Mouse (Mus musculus) stomach, embryonic 16.5 days (tissue): ENCODE measurements at regions not wholly inside any gene's neighbourhood (a gene's known extent, or its start where the extent isn't known, plus 50 kb on each side); places are given as distances from the start of the nearest gene placed in this dataset.

Experiments
- ATAC-seq: fragments of 200-750 bp; cut with Nextera tagmentation; 2 replicates; pipeline ENCODE4 v1.8.0; 2017; ENCODE audit warnings: moderate number of reproducible peaks, moderate TSS enrichment; ENCODE audit not compliant: insufficient read depth, low FRiP score
- H3K27ac ChIP-seq: fragments of 300-500 bp; sonication (generic); 2 replicates; pipeline ENCODE4 v1.5.1; 2014; ENCODE audit warnings: low read length
- H3K27me3 ChIP-seq: fragments of 300-500 bp; sonication (generic); 2 replicates; pipeline ENCODE4 v1.6.1; 2014; ENCODE audit warnings: low read length, control low read depth, mixed read lengths; ENCODE audit not compliant: control insufficient read depth, insufficient read depth
- H3K36me3 ChIP-seq: fragments of 300-500 bp; sonication (generic); 2 replicates; pipeline ENCODE4 v1.6.1; 2014; ENCODE audit warnings: low read length; ENCODE audit not compliant: control insufficient read depth, insufficient read depth
- H3K4me1 ChIP-seq: fragments of 300-500 bp; sonication (generic); 2 replicates; pipeline ENCODE4 v1.6.1; 2014; ENCODE audit warnings: low read length, control low read depth, mixed read lengths; ENCODE audit not compliant: control insufficient read depth, insufficient read depth
- H3K4me2 ChIP-seq: fragments of 300-500 bp; sonication (generic); 2 replicates; pipeline ENCODE4 v1.6.1; 2014; ENCODE audit warnings: low read depth, low read length, mixed read lengths
- H3K4me3 ChIP-seq: fragments of 300-500 bp; sonication (generic); replicated peaks from 2 replicates; pipeline ENCODE4 v1.5.1; 2014; ENCODE audit warnings: mild to moderate bottlenecking, low read length
- H3K9ac ChIP-seq: fragments of 300-500 bp; sonication (generic); 2 replicates; pipeline ENCODE4 v1.6.1; 2014; ENCODE audit warnings: low read length
- H3K9me3 ChIP-seq: fragments of 300-500 bp; sonication (generic); replicated peaks from 2 replicates; pipeline ENCODE4 v1.6.1; 2016; ENCODE audit warnings: low read length, control low read depth; ENCODE audit not compliant: control insufficient read depth
- WGBS: fragments of 180-500 bp; shearing (Covaris S2); extraction: QIAGEN DNeasy Blood & Tissue Kit; methylation state at CpG from one replicate; pipeline ENCODE4 v1.1.7; 2014; 5-methylcytosine and 5-hydroxymethylcytosine counted together

- H3K27ac ChIP-seq, result no peak overlapping the region
- no peaks in the 10 kb centered on the region for H3K27me3 ChIP-seq
- 53% methylated on average over 2 of the region's 2 CpGs for WGBS
- no peaks in the 10 kb centered on the region for H3K4me1 ChIP-seq
- H3K9me3 ChIP-seq, result no peaks in the 10 kb centered on the region
- H3K4me3 ChIP-seq, result no peak overlapping the region
- no peak overlapping the region for H3K4me2 ChIP-seq
- no peak overlapping the region for H3K9ac ChIP-seq
- no peak for ATAC-seq
- H3K36me3 ChIP-seq, result no peaks in the 10 kb centered on the region
Observed at GRCm38 (mm10) chr6:66272216-66272615, 263.0 kb upstream of the Mad2l1 start.

GRCm38 (mm10) chr6:66274737-66275136 lies 260.5 kb upstream of the Mad2l1 start:
- Histone ChIP-seq H3K9me3 (no peaks in the 10 kb centered on the region), H3K9ac (no peak overlapping the region), H3K4me2 (no peak overlapping the region), H3K4me3 (no peak overlapping the region), H3K27ac (no peak overlapping the region), H3K27me3 (no peaks in the 10 kb centered on the region), H3K36me3 (no peaks in the 10 kb centered on the region), H3K4me1 (no peaks in the 10 kb centered on the region)
- ATAC-seq, result no peak
- WGBS, result 83% methylated on average over 4 of the region's 4 CpGs

DNA sequence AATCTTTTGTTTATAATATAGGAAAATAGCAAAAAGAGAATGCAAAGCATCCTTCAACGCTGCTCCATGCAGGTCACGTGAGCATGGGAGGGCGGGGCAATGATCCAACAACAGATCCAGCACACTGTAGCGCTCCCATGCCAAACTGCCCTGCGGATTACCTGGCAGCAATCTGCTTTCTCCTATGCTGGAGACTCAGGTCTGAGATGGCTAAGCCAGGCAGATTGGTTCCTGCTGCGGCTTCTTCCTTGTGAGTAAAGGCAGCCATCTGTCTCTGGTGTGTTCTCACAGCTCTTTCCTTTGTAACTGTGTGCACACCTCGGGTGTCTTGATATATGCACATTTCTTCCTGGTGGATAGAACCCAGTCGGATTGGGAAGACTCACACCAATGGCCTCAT lies 254.5 kb upstream of the Mad2l1 start:
- Histone ChIP-seq H3K27me3 (no peaks in the 10 kb centered on the region), H3K36me3 (no peaks in the 10 kb centered on the region), H3K4me3 (no peak overlapping the region), H3K9me3 (no peaks in the 10 kb centered on the region), H3K9ac (no peak overlapping the region), H3K4me2 (no peak overlapping the region), H3K27ac (no peak overlapping the region), H3K4me1 (no peaks in the 10 kb centered on the region)
- ATAC-seq, result no peak
- WGBS, result 84% methylated on average over 8 of the region's 8 CpGs

DNA sequence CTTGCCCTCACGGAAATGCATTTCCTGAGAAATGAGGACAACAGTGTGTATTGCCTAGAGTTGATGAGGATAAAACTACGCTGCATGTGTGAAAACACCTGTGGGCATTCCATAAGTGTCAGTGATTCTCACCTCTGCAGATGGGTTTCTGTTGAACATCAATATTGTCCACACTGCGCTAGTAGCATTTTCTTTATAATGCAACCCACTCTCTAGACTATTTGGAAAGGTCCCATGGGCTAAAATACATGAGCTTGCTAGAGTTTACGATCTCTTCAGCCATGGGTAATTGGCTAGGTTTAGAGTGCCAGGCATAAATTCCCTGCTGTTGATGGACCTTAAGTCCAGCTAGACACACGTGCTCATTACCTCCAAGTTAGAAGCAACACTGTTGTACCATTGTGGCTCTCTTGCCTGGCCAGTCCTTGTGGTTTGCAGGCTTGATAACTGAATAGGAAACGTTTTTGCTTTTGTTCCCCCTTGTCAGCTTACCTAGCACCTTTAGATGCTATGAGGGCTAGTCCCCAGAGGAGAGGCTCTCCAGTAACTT lies 252.5 kb upstream of the Mad2l1 start:
- no peak overlapping the region for H3K9ac ChIP-seq
- no peaks in the 10 kb centered on the region for H3K27me3 ChIP-seq
- WGBS, result 84% methylated on average over 6 of the region's 6 CpGs
- H3K4me2 ChIP-seq, result no peak overlapping the region
- ATAC-seq, result no peak
- H3K27ac ChIP-seq, result no peak overlapping the region
- no peaks in the 10 kb centered on the region for H3K4me1 ChIP-seq
- no peaks in the 10 kb centered on the region for H3K9me3 ChIP-seq
- no peaks in the 10 kb centered on the region for H3K36me3 ChIP-seq
- no peak overlapping the region for H3K4me3 ChIP-seq

DNA sequence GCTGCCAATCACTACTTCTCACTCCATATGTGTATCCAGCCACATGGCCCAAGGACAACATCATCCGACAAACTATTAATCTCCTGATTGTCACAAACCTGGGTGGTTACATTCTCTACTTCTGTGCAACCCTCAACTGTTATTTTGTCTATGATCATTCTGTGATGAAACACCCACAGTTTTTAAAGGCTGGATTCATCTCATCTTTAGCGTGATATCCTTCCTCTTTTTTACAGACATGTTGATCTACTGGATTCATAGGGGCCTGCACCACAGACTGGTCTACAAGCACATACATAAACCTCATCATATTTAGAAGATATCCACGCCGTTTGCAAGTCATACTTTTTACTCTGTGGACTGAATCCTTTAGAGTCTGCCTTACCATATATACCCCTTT lies 251.7 kb upstream of the Mad2l1 start:
- no peak overlapping the region for H3K9ac ChIP-seq
- H3K9me3 ChIP-seq, result no peaks in the 10 kb centered on the region
- H3K4me1 ChIP-seq, result no peaks in the 10 kb centered on the region
- no peaks in the 10 kb centered on the region for H3K27me3 ChIP-seq
- ATAC-seq, result no peak
- no peak overlapping the region for H3K4me3 ChIP-seq
- H3K27ac ChIP-seq, result no peak overlapping the region
- H3K36me3 ChIP-seq, result no peaks in the 10 kb centered on the region
- H3K4me2 ChIP-seq, result no peak overlapping the region
- 91% methylated on average over 4 of the region's 4 CpGs for WGBS

GRCm38 (mm10) chr6:66287607-66288006 lies 247.6 kb upstream of the Mad2l1 start:
- Histone ChIP-seq H3K27me3 (no peaks in the 10 kb centered on the region), H3K9ac (no peak overlapping the region), H3K9me3 (no peaks in the 10 kb centered on the region), H3K4me3 (no peak overlapping the region), H3K4me2 (no peak overlapping the region), H3K4me1 (no peaks in the 10 kb centered on the region), H3K27ac (no peak overlapping the region), H3K36me3 (no peaks in the 10 kb centered on the region)
- no peak for ATAC-seq

GRCm38 (mm10) chr6:66289196-66289595 lies 246.0 kb upstream of the Mad2l1 start:
- Histone ChIP-seq H3K4me2 (no peak overlapping the region), H3K27ac (no peak overlapping the region), H3K27me3 (no peaks in the 10 kb centered on the region), H3K36me3 (no peaks in the 10 kb centered on the region), H3K9ac (no peak overlapping the region), H3K9me3 (no peaks in the 10 kb centered on the region), H3K4me3 (no peak overlapping the region), H3K4me1 (no peaks in the 10 kb centered on the region)
- no peak for ATAC-seq
- 50% methylated on average over 3 of the region's 3 CpGs for WGBS

DNA sequence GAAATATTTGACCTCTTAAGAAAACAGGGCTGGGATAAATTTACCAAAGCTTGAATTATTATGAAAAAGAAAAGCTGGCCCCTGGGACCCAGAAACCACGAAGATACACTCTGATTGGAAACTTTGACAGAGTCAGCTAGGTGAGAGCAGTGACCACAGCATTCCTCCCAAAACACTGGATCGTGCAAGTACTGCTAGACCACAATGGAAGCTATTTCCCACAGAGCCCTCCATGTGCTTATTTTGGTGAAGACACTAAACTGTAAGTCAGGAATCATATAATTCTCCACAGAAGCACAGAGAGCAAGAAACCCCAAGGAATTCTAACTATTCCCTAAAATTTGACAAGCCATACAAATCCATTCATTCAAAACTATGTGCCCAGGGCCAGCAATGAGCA lies 243.6 kb upstream of the Mad2l1 start:
- 75% methylated on average over 2 of the region's 2 CpGs for WGBS
- Histone ChIP-seq H3K4me1 (no peaks in the 10 kb centered on the region), H3K27ac (no peak overlapping the region), H3K4me3 (no peak overlapping the region), H3K9ac (no peak overlapping the region), H3K27me3 (no peaks in the 10 kb centered on the region), H3K4me2 (no peak overlapping the region), H3K9me3 (no peaks in the 10 kb centered on the region), H3K36me3 (no peaks in the 10 kb centered on the region)
- ATAC-seq, result no peak

GRCm38 (mm10) chr6:66298056-66298455 lies 237.1 kb upstream of the Mad2l1 start:
- no peaks in the 10 kb centered on the region for H3K4me1 ChIP-seq
- no peak overlapping the region for H3K9ac ChIP-seq
- H3K27me3 ChIP-seq, result no peaks in the 10 kb centered on the region
- H3K4me2 ChIP-seq, result no peak overlapping the region
- no peak overlapping the region for H3K27ac ChIP-seq
- 67% methylated on average over 4 of the region's 4 CpGs for WGBS
- no peaks in the 10 kb centered on the region for H3K9me3 ChIP-seq
- no peaks in the 10 kb centered on the region for H3K36me3 ChIP-seq
- ATAC-seq, result no peak
- no peak overlapping the region for H3K4me3 ChIP-seq

- no peak overlapping the region for H3K4me2 ChIP-seq
Observed at GRCm38 (mm10) chr6:66300189-66300588, 235.0 kb upstream of the Mad2l1 start.

More at GRCm38 (mm10) chr6:66300189-66300588, 235.0 kb upstream of the Mad2l1 start:
- H3K4me1 ChIP-seq, result no peaks in the 10 kb centered on the region
- no peak for ATAC-seq
- H3K9me3 ChIP-seq, result no peaks in the 10 kb centered on the region
- no peaks in the 10 kb centered on the region for H3K27me3 ChIP-seq
- no peak overlapping the region for H3K27ac ChIP-seq
- H3K36me3 ChIP-seq, result no peaks in the 10 kb centered on the region
- H3K9ac ChIP-seq, result no peak overlapping the region
- no peak overlapping the region for H3K4me3 ChIP-seq
